Mouse (Mus musculus): ENCODE data around the gene Kctd21. TPM values are rescaled to one million over a fixed set of nuclear protein-coding genes. Genes with fewer than 3 reads are reported as not detected.

Gene Kctd21
- polyA plus RNA-seq, 1 experiment from 2014 or later: 3.6 TPM

DNA sequence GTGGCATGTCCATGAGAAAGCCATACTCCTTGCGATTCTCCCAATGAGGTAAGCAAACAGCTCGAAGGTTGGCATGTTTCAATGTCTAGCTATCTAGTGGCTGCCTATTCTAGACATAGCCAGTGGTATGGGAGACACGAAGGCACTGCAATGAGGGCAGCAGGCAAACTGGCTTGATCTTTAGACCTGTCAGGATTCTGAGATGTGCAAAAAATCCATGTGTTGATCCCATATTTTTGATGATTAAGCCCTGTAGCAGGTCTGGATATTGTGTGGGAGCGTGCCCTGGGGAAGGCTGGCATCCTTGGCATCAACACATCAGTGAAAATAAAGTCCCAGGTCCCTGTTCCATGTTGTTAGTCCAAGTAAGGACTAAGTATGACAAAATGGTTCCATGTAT is 56.4 kb downstream of the Kctd21 start:
- no peaks in the 10 kb centered on the region for H3K27me3 ChIP-seq (ENCODE audit: control insufficient read depth, insufficient read depth, low read length)
- H3K4me3 ChIP-seq (ENCODE audit: low read depth, low read length): no peak overlapping the region
- H3K4me1 ChIP-seq (ENCODE audit: control insufficient read depth, insufficient read depth, low read length): no peaks in the 10 kb centered on the region
- WGBS (ENCODE audit: insufficient replicate concordance): 94% methylated on average over 4 of the region's 4 CpGs
- no peak overlapping the region for H3K27ac ChIP-seq (ENCODE audit: low read depth, low read length)
- no peak for ATAC-seq (replicated peaks; ENCODE audit: insufficient number of reproducible peaks, low FRiP score, low TSS enrichment)
- H3K9me3 ChIP-seq (replicated peaks; ENCODE audit: control insufficient read depth, low read length): no peaks in the 10 kb centered on the region
- no peak overlapping the region for H3K4me2 ChIP-seq
- H3K9ac ChIP-seq (ENCODE audit: low read depth, low read length): no peak overlapping the region
- H3K36me3 ChIP-seq (ENCODE audit: control insufficient read depth, insufficient read depth, low read length): peaks cover 32% of the 10 kb centered on the region

DNA sequence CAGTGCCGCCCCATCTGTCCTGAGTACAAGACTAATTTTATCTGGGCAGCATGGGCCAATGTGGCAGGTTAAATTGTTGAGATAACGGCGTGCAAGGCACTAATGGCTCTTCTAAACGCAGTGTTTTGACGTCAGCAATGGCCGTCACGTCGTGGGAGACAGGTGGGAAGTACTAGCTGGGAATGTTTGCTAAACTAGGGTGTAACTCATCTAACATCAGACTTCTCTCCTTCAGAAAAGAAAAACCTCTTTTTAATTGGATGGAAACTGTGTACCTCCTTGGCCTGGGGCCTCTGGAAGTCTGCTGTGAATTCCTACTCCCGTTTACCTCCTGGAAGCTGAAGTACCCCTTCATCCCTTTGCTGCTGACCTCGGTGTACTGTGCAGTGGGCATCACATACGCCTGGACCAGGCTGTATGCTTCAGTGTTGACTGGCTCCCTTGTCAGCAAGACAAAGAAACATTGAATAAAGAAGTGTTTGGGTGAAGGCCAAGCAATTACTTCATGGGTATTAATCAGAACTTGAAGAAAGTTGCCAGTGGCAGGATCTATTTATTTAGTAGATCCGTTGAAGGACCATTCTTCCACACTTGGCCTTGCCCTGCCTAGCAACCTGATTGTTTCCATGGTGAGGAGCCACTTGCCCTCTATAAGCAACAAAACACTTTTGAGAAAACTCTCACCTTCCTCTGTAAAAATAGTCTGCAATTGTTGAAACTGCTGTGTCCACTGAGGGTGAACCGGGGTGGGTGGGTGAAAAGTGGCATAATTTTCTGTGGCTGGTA is 59.4 kb downstream of the Kctd21 start:
- Histone ChIP-seq H3K9me3 (replicated peaks; ENCODE audit: control insufficient read depth, low read length) (no peaks in the 10 kb centered on the region), H3K27me3 (ENCODE audit: control insufficient read depth, insufficient read depth, low read length) (no peaks in the 10 kb centered on the region), H3K27ac (ENCODE audit: low read depth, low read length) (no peak overlapping the region), H3K36me3 (ENCODE audit: control insufficient read depth, insufficient read depth, low read length) (peaks cover 16% of the 10 kb centered on the region), H3K4me3 (ENCODE audit: low read depth, low read length) (no peak overlapping the region), H3K4me1 (ENCODE audit: control insufficient read depth, insufficient read depth, low read length) (no peaks in the 10 kb centered on the region), H3K4me2 (no peak overlapping the region), H3K9ac (ENCODE audit: low read depth, low read length) (no peak overlapping the region)
- ATAC-seq (replicated peaks; ENCODE audit: insufficient number of reproducible peaks, low FRiP score, low TSS enrichment): no peak
- 79% methylated on average over 13 of the region's 13 CpGs for WGBS (ENCODE audit: insufficient replicate concordance)

DNA sequence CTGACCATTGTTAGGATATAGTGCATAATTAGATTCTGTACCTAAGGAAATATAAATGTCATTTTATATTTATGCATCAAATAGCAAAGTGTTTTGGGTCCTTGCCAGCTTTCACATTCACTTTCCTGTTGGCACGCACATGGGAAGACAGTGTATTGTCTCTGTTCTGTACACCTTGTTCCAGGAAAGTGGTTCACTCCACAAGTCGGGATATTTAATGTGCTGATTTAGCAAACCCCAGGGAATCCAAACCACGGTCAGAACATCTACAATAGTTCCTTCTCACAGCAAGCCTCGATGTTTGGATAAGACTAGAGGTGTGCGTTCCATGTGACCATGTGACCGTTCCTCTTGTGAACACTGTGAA is 59.9 kb downstream of the Kctd21 start:
- Histone ChIP-seq H3K9ac (ENCODE audit: low read depth, low read length) (no peak overlapping the region), H3K36me3 (ENCODE audit: control insufficient read depth, insufficient read depth, low read length) (peaks cover 12% of the 10 kb centered on the region), H3K27me3 (ENCODE audit: control insufficient read depth, insufficient read depth, low read length) (no peaks in the 10 kb centered on the region), H3K4me2 (no peak overlapping the region), H3K4me1 (ENCODE audit: control insufficient read depth, insufficient read depth, low read length) (no peaks in the 10 kb centered on the region), H3K9me3 (replicated peaks; ENCODE audit: control insufficient read depth, low read length) (no peaks in the 10 kb centered on the region), H3K4me3 (ENCODE audit: low read depth, low read length) (no peak overlapping the region), H3K27ac (ENCODE audit: low read depth, low read length) (no peak overlapping the region)
- 91% methylated on average over 6 of the region's 6 CpGs for WGBS (ENCODE audit: insufficient replicate concordance)
- no peak for ATAC-seq (replicated peaks; ENCODE audit: insufficient number of reproducible peaks, low FRiP score, low TSS enrichment)

DNA sequence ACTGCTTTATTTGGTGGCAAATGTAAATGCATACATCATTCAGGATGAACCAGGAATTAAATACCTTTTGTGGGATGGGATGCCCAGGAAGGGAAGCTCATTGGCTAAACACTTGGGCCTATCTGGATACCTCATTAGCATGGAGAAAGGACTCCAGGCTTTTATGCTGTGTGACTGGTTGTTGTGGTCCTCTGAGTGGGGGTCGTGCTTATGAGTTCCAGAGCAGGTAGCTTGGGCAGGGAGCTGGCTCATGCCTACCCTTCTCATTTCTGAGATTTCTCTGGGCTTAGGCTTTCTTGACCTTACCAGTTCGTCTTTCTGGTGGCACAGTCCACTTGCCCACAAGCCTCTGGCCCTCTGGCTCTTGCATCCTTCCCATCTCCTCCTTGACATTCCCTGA is 62.2 kb downstream of the Kctd21 start:
- Histone ChIP-seq H3K36me3 (ENCODE audit: control insufficient read depth, insufficient read depth, low read length) (peaks cover 8% of the 10 kb centered on the region), H3K9ac (ENCODE audit: low read depth, low read length) (no peak overlapping the region), H3K4me2 (no peak overlapping the region), H3K4me3 (ENCODE audit: low read depth, low read length) (no peak overlapping the region), H3K27me3 (ENCODE audit: control insufficient read depth, insufficient read depth, low read length) (no peaks in the 10 kb centered on the region), H3K9me3 (replicated peaks; ENCODE audit: control insufficient read depth, low read length) (no peaks in the 10 kb centered on the region), H3K27ac (ENCODE audit: low read depth, low read length) (no peak overlapping the region), H3K4me1 (ENCODE audit: control insufficient read depth, insufficient read depth, low read length) (no peaks in the 10 kb centered on the region)
- ATAC-seq (replicated peaks; ENCODE audit: insufficient number of reproducible peaks, low FRiP score, low TSS enrichment): no peak
- 77% methylated on average over 2 of the region's 2 CpGs for WGBS (ENCODE audit: insufficient replicate concordance)

DNA sequence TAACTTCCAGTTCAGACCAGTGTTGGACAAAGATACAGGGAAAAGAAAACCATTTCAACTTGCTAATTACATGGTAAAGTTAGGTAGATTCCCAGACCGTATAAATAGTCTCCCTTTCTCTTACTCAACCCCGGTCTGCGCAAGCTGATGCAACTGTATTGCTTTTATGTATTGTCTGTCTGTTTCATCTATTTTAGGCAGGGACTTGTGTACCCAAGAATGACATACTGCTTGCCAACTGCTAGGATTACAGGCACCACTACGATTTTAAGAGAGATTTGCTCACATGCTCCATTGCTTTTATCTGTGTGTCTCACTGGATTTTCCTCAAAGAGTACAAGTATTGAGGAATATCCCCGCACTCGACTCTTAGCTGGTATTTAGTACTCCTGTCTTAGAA is 66.8 kb downstream of the Kctd21 start:
- no peak overlapping the region for H3K4me3 ChIP-seq (ENCODE audit: low read depth, low read length)
- no peaks in the 10 kb centered on the region for H3K9me3 ChIP-seq (replicated peaks; ENCODE audit: control insufficient read depth, low read length)
- 87% methylated on average over 6 of the region's 6 CpGs for WGBS (ENCODE audit: insufficient replicate concordance)
- H3K27ac ChIP-seq (ENCODE audit: low read depth, low read length): no peak overlapping the region
- H3K9ac ChIP-seq (ENCODE audit: low read depth, low read length): no peak overlapping the region
- 0 out of 2 replicates have a peak, but pooled peaks cover 3% of the 10 kb centered on the region for H3K36me3 ChIP-seq (ENCODE audit: control insufficient read depth, insufficient read depth, low read length)
- H3K27me3 ChIP-seq (ENCODE audit: control insufficient read depth, insufficient read depth, low read length): no peaks in the 10 kb centered on the region
- no peak overlapping the region for H3K4me2 ChIP-seq
- peaks cover 9% of the 10 kb centered on the region; the same call in 1 of the 2 replicates for H3K4me1 ChIP-seq (ENCODE audit: control insufficient read depth, insufficient read depth, low read length)
- ATAC-seq (replicated peaks; ENCODE audit: insufficient number of reproducible peaks, low FRiP score, low TSS enrichment): no peak

Other genes starting within 250 kb of the Kctd21 start
- gene Usp35, start 307 bp upstream of the Kctd21 start, polyA plus RNA-seq (2014; fragmentation: Nextera tagmentation; extraction: Ambion mirVana): 1.3 and 1.7 TPM in 2 replicates
- 35.1 and 39.2 TPM in 2 replicates for gene Alg8, start 39.3 kb downstream of the Kctd21 start, polyA plus RNA-seq (2014; fragmentation: Nextera tagmentation; extraction: Ambion mirVana)
- gene Ndufc2, start 67.7 kb downstream of the Kctd21 start, polyA plus RNA-seq (2014; fragmentation: Nextera tagmentation; extraction: Ambion mirVana): 502 and 505 TPM in 2 replicates
- gene Thrsp, start 85.4 kb downstream of the Kctd21 start, polyA plus RNA-seq (2014; fragmentation: Nextera tagmentation; extraction: Ambion mirVana): 0.11 and 0.96 TPM in 2 replicates
- 0.66 and 0.67 TPM in 2 replicates for gene Kctd14, start 119.0 kb downstream of the Kctd21 start, polyA plus RNA-seq (2014; fragmentation: Nextera tagmentation; extraction: Ambion mirVana)
- gene Ints4, start 148.6 kb downstream of the Kctd21 start, polyA plus RNA-seq (2014; fragmentation: Nextera tagmentation; extraction: Ambion mirVana): 37.8 and 40.1 TPM in 2 replicates
- 34.1 and 37.0 TPM in 2 replicates for gene Aamdc, start 247.2 kb downstream of the Kctd21 start, polyA plus RNA-seq (2014; fragmentation: Nextera tagmentation; extraction: Ambion mirVana)
- 13.3 and 16.2 TPM in 2 replicates for gene Rsf1, start 247.6 kb downstream of the Kctd21 start, polyA plus RNA-seq (2014; fragmentation: Nextera tagmentation; extraction: Ambion mirVana)